Mouse (Mus musculus): Measurements from ENCODE around the gene Ap5z1.

Gene Ap5z1

GRCm38 (mm10) chr5:142521195-142521866 is 57.6 kb downstream of the Ap5z1 start:
- DNase-seq (ENCODE audit: low read depth) = peak; percentile 61

GRCm38 (mm10) chr5:142524711-142525464 is 61.1 kb downstream of the Ap5z1 start:
- DNase-seq (ENCODE audit: low read depth) = no peak

Data from 416B (cell line).